Comparison of ENCODE assay signal across 20 mouse cellular contexts in genomic region chr2:180513835-180514234, GRCm38 (mm10). TPM values are rescaled to one million over a fixed set of nuclear protein-coding genes. Genes with fewer than 3 reads are reported as not detected.
"Had no signal": no experiment of that assay in that cellular context is flagged by ENCODE, and none has a peak within 500 bp of the region (broad histone marks: within the 10 kb centered on the region; RNA-seq: fewer than 3 reads in every experiment).

No protein-coding gene starts in this region.

- H3K4me3 ChIP-seq: midbrain, embryonic 10.5 days; midbrain, embryonic 12.5 days; myocyte; neural tube, embryonic 13.5 days; neural tube, embryonic 15.5 days had no signal

- H3K27me3 ChIP-seq: neural tube, embryonic 13.5 days; neural tube, embryonic 15.5 days had no signal

- DNase-seq: lung, adult 18-20 months; lung, embryonic 14.5 days; lung, postnatal 10 days; lung, postnatal 4 days; midbrain, embryonic 14.5 days; retina, postnatal 1 day; right cerebral cortex, adult 18-20 months; right cerebral cortex, postnatal 25 days; right cerebral cortex, postnatal 4 days; spleen, adult 18-20 months; thymus, adult 2 months; thymus, postnatal 25 days; thymus, postnatal 4 days had no signal

- H3K36me3 ChIP-seq: midbrain, embryonic 10.5 days; midbrain, embryonic 12.5 days; neural tube, embryonic 13.5 days; neural tube, embryonic 15.5 days had no signal

- H3K9me3 ChIP-seq: midbrain, embryonic 10.5 days; midbrain, embryonic 12.5 days; neural tube, embryonic 13.5 days; neural tube, embryonic 15.5 days had no signal

- H3K27ac ChIP-seq: midbrain, embryonic 10.5 days; midbrain, embryonic 12.5 days; neural tube, embryonic 13.5 days; neural tube, embryonic 15.5 days had no signal

RNA-seq across cellular contexts. Expression of gene Ntsr1, which starts 14.1 kb away (rescaled TPM):
- total RNA-seq: megakaryocyte, adult 5-6 weeks; megakaryocyte-erythroid progenitor cell, adult 5-6 weeks had no signal
- polyA plus RNA-seq: myocyte had no signal
